Mouse (Mus musculus): ENCODE measurements at regions not wholly inside any gene's neighbourhood (a gene's known extent, or its start where the extent isn't known, plus 50 kb on each side); places are given as distances from the start of the nearest gene placed in this dataset.

DNA sequence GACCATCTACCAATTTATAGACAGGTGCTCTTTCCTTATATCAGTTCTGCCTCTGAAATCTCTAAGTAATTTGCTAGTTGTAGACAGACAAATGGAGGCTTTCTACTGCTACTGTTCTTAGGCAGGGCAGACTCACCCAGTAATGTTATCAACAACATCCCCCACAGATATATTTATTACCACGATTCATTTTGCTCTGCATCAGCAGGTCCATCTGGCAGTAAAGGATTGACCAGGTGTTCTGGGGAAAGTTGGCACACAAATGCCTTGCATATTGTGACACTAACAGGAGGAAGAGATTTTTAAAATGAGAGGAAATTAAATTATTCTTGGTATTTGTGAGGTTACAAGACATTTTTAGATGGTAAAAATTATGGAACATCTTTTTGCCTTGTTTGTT is 627.3 kb upstream of the Tmprss15 start:
- DNase-seq (ENCODE audit: low spot score), result no peak

DNA sequence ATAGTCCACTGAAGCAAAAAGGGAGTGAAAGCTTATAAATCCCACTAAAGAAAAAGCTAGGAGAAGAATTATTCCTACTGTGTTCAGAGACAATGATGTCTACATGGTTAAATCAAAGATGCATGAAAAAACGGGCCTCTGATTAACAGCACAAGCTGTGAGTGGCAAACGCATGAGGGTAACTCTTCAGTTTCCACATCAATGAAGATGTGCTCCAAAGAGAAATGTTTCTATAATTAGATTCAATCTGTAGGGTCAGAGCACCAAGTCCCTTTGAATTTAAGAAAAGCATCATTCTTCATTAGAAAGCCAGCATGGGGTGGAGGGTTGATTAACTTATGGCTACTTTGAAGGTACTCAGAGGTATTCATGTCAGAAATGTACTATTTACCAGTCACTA is 601.5 kb upstream of the Tmprss15 start:
- no peak for DNase-seq (ENCODE audit: low spot score)

DNA sequence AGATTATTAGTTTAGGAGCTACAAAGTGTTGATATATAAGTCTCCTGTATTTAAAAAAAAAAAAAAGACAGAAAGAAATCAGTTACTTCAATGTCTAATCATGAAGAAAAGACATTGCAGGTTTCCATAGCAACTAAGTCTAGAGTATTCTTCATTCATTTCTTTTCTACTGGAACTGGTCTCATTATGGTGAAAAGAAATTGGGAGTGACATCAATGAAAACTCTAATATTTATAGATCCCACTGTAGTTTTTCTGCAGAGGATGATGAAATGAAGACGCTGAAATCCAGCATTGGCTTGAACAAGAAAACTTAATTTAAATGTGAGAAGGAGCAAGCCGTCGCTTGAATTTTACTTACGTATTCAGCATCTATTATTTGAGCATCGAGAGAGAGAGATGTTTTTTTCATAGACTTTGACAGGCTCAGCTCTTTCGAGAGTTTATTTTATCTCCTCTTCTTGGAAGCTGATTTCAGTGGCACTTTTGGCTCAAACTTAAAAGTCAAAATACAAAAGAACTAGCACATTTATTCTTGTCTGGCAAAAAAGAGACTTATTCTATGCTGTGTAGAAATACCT is 560.4 kb upstream of the Tmprss15 start:
- DNase-seq (ENCODE audit: low spot score), result no peak

DNA sequence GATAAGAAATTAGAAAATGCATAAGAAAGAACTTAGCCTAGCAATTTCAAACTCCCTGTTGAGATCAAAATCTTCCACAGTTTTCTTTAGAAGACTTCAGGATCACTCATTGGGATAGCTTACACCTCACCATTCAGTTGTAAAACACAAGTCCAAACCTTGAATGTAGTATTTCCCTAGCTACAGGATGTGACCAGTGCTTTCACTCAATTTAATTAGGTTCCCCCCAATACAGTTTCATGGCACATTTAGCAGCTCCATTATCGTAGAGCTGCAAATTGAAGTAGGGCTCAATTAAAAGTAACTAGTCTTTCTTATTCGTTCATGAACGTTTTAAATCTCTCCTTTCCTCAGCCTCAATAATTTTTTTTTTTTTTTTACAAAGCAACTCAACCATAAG is 550.0 kb upstream of the Tmprss15 start:
- DNase-seq (ENCODE audit: low spot score), result no peak

DNA sequence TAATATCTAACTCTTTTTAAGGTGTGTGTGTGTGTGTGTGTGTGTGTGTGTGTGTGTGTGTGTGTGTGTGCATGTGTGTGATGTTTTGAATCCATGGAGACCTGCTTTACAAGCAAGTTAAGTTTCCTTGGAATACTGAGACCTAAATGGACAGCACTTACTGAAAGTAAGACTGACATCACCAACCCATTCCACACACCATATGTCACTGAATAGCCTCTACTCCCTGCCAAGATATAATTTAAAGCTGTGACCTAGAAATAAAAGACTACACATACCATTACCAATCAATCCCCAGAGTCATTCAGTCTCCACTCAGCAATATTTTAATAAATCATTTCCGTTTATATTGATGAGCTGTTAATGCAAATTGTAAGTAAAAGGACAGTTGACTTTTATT is 536.2 kb upstream of the Tmprss15 start:
- DNase-seq (ENCODE audit: low spot score), result no peak

DNA sequence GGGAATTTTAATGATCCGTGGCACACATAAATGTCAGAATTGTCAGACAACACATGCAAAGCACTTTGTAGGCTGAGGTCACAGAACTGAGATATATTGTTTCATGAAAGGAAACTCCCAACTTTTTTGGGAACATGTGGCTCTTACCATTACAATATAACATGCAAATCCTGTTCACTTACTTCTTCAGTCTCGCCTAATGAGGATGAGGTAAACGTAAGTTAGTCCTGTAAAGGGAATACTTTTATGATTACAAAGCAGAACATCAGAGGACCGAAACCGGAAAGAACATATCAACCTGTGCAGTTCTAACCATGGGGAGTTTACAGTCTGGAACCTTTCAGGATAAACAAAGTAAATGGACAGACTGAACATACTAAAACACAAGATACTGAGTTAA is 520.1 kb upstream of the Tmprss15 start:
- DNase-seq (ENCODE audit: low spot score), result no peak

DNA sequence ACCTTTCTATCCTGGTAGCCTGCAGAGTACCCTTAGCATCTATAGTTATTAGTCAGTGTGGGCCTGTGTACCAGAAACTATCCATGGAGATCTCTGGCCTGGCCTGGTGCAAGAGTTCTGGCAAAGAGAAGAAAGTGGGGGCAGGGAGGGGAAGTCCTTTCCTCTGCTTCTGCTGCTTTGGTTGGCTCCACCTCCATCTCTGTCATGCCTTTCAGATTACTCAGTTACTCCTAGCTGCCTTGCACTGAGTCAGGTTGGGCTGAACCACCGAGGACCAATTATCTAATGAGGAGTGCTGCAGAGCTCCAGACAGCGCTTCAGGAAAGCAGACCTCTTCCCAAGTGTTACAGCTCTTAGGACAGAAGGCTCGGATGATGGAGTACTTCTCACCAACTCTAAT is 500.0 kb upstream of the Tmprss15 start:
- DNase-seq (ENCODE audit: low spot score), result no peak

DNA sequence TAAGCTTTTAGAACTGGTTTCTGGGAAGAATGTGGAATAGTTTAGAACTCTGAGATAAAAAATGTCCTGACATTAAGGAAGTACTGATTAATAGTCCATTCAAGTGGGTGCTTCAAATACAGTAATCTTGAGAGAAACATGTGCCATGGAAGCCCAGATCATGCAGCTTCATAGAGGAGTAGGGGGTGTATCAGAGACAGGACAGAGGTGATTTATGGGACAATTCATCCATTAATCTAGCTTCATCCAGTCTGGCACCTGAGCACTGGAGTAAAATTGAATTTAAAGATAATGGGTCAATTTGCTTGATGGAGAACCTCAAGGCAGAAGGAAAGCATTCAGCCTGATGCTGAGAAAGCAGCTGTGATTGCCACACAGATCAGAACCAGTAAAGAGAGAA is 494.8 kb upstream of the Tmprss15 start:
- no peak for DNase-seq (ENCODE audit: low spot score)

DNA sequence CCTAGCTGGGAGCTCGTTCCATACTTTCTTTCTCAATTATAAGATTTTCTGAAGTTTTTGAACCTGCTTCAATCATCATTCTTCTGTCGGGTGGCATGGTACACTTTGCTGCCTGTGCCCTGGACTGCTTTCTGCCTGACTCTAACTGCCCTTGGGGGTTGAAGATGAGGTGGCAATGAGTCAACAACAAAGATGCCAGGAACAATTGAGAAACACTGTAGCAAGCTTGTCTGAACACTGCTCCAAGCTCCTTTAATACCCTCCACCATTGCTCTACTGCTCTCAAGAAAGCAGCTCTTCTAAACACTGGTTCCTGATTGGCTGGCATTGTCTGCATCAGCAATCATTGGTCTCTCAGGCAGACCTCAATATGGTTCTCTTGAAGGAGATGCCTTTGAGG is 480.0 kb upstream of the Tmprss15 start:
- DNase-seq (ENCODE audit: low spot score), result no peak

DNA sequence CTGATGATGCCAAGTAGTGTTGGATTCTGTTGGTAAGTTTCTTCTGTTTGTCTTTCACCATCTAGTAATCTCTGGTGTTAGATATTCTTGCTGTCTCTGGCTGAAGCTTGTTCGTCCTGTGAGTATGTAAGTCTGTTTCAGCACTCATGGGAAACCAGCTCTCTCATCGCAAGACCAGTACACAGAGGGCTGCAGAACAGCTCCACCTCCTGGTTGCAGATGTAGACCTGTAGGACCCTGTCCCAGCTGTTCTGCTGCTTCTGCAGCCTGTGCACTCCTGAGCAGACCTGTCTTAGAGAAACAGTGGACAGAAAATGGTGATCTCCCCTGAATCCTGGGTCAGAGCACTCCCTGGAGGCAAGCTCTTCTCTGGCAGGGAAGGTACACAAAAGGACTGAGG is 443.5 kb upstream of the Tmprss15 start:
- no peak for DNase-seq (ENCODE audit: low spot score)

DNA sequence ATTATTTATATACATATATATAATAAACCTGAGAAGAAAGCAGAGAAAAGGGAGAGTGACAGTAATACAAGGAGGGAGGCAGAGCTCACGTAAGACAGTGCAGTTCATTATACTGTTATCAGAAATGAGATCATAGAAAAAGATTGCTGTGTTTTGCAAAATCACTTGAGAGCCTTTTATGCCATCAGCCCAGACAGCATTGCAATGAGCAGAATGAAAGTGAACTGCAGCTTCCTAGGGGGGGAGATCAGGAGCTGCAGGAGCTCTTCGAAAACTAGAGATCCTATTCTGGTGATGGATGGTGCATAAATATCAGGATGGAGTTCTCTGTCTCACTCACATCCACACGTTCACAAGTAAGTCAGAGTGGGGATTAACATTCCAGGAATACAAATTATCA is 401.6 kb upstream of the Tmprss15 start:
- no peak for DNase-seq (ENCODE audit: low spot score)

DNA sequence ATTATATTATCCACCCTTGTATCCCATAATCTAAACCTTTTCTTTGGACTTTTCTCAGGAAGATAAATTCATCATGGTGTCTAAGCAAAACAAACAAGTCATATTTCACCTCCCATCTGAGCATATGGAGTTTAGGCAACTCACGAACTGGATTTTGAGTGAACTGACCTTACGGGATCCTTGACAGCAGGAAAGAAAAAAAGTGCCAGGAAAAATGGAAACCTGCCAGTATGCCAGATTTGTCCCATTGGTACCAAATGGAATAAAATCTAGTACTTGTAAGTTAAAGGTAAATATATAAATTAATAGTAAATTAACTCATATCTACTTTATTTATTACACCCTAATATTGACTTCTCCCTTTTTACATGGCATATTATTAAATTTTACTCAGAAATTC is 360.0 kb upstream of the Tmprss15 start:
- DNase-seq (ENCODE audit: low spot score), result no peak

DNA sequence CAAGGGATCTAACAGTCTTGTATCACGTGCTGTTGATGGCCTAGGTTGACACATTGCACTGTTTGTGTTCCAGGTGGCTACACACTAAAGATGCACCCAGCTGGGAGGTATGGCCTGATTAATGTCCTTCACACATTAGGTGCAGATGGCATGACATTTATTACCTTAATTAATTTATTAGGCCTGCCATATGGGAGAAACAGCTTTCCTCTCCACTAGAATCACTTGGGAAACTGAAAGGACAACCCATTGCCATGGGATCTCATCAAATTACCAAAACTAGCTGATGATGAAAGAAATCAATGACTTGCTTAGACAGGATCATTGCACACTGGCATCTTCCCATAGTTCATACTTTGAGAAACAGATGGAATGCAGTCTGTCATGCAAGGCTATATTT is 358.8 kb upstream of the Tmprss15 start:
- DNase-seq (ENCODE audit: low spot score), result no peak

DNA sequence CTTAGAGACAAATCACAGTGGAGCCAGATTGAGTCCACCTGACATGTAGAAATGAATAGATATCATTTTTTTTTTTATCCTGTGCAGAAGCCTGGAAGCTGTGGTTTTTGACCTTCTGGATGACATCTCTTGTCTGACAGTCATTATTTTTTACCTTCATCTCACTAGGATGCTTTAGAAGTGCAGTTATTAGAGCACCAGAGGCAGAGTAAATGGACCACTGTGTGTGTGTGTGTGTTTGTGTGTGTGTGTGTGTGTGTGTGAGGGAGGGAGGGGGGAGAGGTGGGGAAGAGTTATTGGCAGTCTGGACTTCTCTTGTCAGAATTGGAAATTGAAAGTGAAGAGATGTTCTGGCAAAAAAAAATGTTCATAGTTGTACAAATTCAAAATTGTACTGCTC is 316.5 kb upstream of the Tmprss15 start:
- DNase-seq (ENCODE audit: low spot score), result no peak

DNA sequence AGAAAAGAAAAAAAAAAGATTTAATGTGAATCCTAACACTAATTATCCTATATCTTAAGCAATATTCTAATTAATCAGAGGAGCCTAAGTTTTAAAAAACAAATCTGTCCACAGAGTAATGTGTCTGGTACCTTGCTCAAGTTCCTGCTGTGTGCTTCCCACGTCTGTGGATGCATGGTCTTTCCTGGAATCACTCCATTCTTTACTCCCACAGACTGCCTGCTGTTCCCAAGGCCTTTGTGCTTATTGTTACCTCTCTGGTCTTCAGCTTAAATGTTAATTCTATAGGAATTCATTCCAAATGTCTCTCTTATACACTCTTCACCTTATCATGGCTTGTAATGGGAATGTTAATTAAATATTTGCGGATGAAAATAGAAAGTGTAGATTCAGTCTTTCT is 315.3 kb upstream of the Tmprss15 start:
- DNase-seq (ENCODE audit: low spot score), result no peak

DNA sequence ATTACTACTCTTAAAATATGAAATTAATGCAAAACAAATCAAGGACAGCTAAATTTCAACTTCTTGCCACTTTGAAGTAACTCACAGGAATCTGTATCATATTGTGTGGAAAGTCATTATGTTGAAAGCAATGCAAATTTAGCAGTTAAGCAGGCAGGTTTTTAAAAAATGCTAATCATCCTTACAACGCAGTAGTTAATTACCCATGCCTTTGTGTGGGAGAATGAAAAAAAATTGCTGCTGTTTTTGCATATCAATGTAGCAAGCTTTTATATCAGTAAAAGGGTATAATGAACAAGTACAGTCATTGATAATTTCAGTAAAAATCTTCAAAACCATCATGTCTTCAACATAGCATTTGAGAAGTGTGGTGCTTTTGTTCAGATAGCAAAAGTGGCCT is 313.2 kb upstream of the Tmprss15 start:
- no peak for DNase-seq (ENCODE audit: low spot score)

DNA sequence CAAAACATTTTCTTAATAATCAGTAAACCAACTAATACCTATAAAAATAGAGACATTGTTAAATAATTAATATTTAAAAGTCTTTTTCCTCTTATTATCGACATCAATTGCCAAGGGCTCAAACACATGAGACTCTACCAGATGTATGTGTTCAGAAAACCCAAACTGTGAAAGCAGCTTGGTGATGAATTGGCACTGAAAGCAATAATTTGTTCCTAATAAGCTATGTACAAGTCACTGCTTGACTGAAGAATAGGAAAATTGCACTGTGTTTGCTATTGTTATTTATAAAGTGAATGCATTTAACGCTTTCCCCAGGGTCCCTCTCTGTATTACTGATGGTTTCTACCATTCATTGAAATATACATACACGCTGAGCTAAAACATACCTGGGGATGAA is 309.2 kb upstream of the Tmprss15 start:
- no peak for DNase-seq (ENCODE audit: low spot score)

DNA sequence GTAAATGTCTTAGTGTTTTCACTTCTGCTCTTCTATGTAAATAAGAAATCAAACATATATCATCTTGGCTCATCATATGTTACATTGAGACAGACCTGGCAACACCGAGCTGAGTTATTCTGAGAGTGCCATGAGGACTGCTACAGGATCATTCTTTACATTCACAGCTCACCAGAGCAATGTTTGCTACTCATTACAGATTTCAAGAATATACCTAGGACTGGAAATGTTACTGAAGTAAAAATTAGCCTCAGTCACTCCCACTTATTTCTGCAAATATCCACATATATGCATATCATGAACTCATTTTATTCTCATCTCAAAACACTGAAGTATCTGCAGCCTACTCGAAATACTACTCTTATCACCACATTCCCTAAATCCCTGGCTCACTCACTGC is 307.6 kb upstream of the Tmprss15 start:
- DNase-seq (ENCODE audit: low spot score), result no peak

DNA sequence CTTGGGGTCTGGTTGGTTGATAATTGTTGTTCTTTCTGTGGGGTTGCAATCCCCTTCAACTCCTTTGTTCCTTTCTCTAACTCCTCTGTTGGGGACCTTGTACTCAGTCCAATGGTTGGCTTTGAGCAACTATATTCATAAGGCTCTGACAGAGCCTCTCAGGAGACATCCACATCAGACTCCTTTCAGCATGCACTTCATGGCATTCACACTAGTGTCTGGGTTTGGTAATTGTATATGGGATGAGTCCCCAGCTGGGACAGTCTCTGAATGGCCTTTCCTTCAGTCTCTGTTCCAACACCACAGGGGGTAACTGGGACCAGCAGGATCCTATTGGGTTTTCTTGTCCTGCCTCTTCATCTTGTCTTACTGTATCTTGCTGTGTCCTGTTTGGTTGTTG is 303.5 kb upstream of the Tmprss15 start:
- no peak for DNase-seq (ENCODE audit: low spot score)

DNA sequence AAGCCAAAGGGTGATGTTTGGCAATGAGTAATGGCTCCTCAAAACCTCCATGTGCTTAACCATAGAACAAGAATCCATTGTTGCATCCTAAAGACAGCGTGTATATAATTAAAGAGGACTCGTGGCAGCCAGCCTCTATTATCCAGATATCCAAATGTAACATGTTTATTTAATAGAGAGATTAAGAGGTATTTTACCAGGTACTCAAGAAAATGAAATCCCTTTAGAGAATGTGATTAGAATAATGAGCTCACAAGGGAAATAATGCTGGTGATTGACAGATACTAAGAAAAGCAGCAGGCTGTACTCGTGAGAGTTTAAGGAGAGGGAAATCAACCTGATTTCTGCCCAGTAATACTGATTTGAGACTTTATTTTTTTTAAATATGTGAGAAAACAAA is 295.5 kb upstream of the Tmprss15 start:
- DNase-seq (ENCODE audit: low spot score), result no peak

DNA sequence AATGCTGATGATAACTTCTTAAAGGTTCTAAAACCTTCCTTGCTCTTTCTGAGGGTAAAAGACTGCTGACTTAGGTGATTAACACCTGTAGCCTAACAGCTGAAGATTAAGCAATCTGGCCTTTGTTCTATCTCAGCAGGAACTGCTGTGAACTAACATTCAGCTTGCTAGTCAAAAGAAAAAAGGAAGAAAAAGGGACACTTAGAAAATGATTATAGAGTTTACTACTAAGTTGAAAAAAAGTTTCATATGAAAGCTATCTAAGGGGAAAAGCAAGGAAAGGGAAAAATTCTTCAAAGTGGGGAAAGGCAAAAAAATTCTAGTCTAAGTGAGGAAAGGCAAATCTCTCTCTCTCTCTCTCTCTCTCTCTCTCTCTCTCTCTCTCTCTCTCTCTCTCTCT is 259.2 kb upstream of the Tmprss15 start:
- no peak for DNase-seq (ENCODE audit: low spot score)

DNA sequence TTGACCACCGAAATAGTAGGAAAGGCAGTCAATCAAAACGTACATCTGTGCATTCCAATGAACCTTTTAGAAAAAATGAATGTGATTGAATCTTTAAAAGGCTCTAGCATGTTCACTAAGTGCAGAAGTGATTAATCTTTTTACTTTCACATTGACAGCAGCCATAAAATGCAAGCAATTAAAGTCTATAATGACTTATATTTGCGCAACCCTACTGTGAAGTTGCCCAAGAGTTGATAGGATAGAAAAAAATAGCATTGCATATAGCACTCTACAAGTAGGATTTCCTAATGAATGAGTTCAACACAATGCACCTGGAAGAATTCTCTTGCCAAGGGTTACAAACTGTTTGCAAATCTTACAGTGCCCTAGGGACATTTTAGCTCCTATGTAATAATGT is 251.6 kb upstream of the Tmprss15 start:
- DNase-seq (ENCODE audit: low spot score), result no peak

DNA sequence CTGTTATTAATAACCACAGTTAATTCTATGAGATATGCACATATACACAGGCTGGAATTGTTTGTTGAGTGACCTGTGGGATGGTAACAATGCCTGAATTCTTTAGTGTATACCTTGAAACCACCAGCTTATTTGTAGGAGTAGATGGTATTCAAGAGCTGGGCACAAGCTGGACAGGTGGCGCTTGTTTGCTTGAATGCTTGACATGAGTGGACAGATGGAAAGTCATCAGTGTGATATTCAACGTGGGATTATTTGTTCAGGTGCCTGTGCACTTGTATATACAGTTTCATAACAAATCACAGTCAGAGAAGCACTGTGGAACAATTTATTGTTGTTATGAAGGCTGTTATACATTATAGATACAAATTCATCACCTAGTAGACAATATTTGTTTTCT is 245.5 kb upstream of the Tmprss15 start:
- no peak for DNase-seq (ENCODE audit: low spot score)

DNA sequence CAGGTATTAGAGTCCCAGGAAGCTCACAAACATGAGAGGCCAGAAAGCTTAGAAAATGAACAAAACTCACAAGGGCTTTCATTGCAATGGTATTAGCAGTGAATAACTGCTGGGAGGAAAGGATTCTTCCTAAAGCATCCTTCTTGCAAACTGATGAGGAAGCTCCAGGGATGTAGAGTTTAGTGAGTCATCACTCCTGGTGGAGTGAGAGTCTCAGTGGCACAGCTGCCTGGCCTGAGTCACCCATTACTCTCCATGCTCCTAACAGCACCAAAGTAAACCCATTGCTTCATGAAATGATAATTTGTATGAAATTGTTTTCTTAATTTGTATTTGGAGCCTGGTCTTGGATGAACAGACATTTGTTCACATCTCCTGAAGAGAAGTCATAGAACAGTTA is 245.1 kb upstream of the Tmprss15 start:
- no peak for DNase-seq (ENCODE audit: low spot score)

DNA sequence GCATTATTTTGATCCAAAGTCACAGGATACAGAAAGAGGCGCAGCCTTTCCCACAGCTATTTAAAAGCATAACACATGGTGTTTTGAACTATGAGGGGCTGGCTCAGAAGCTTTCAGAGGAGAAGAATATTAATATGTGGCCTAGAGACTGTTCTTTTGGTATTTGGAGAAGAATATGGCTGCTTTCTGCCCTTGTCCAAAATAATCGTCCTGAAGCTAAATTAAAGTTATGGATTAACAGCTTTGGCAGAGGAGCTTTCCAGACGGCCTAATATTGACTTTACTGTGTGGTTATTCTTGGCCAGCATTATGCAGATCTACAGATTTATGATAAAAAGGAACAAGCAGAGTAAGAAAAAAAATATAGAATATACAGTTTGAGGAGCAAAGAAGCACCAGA is 222.4 kb upstream of the Tmprss15 start:
- no peak for DNase-seq (ENCODE audit: low spot score)
